Mouse (Mus musculus): ENCODE results near the gene Adamtsl1.

The Adamtsl1 gene

DNA sequence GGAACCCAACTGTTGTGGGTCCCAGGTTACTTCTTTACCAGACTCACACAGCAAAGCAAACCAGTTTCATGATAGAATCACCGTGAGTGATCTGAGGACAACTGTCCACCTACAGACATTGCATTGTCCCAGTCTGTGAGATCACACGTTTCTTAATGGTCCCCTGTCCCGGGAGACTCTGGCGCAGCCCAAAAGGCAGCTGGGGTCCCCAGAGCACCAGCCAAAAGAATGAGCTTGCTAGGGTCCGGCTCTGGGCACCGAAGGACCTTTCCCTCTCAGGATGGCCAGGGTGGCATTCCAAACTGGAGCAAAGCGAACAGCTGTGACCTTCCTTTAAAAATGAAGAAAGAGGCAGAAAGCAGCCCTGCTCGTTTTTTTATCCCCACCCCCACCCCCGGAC is at the start of gene Adamtsl1:
Adamtsl1 (plus strand) TSS at position 381 of the 400 bp plus-strand sequence.
- DNase-seq = peak; percentile 4

DNA sequence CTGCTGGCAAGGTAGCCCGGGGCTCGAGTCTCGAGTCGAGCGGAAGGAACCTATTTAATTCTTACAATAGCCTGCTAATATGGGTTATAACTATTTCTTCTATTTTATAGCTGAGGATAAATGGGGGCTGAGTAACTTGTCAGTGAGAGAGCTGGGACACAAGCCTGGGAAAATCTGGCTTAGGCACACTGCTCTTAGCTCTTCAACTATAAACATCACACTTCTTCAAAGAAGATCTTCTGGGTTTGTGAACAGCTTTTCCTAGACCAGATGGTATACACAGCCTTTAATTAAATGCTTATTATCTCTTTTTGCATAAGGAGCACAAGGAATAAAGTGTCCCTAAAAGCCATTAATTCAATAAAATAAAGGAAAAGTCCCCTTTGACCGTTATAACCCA is 30.4 kb upstream of the Adamtsl1 start:
- DNase-seq = no peak

GRCm38 (mm10) chr4:85486316-85486946 is 27.5 kb upstream of the Adamtsl1 start:
- peak; percentile 52 for DNase-seq

DNA sequence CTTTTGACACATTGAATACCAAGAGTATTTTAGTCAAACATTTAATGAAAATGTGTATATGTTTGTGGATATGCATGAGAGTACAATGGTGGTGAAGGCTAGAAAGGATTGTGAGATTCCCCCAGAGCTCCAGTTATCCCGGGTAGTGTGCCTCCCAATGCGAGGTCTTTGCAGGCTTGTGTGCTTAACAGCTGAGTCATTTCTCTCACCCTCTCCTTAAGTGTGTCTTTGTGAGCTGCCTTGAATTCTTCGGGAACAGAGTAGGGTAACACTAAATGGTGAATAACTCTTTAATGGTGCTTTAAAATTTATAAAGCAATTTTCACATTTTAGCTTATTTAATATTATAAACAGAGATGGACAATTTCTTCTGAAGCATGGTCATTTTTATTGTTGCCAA is 8.3 kb upstream of the Adamtsl1 start:
- no peak for DNase-seq

DNA sequence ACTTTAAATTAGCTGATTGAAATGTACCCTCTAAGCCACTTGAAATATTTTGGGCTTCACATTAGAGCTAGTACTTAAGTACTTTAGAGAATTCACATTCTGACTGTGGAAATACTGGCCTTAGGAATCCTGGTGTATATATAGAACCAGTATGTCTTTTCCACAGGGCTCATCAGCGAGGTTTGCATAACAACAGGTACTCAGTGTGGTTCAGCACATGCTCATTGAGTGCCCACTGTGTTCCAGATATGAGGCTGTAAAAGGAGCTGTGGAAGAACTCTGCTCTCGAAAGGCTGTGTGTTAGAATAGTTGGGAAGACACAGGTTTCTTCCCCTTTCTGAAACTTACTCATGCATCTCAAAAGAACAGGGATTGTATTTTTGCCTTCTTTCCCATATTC is 7.0 kb upstream of the Adamtsl1 start:
- no peak for DNase-seq

GRCm38 (mm10) chr4:85507491-85507890 is 6.5 kb upstream of the Adamtsl1 start:
- DNase-seq = no peak

GRCm38 (mm10) chr4:85513288-85513687 is 684 bp upstream of the Adamtsl1 start:
- DNase-seq = no peak

- DNase-seq = peak; percentile 26
Observed at GRCm38 (mm10) chr4:85514205-85514681, 271 bp downstream of the Adamtsl1 start.

DNA sequence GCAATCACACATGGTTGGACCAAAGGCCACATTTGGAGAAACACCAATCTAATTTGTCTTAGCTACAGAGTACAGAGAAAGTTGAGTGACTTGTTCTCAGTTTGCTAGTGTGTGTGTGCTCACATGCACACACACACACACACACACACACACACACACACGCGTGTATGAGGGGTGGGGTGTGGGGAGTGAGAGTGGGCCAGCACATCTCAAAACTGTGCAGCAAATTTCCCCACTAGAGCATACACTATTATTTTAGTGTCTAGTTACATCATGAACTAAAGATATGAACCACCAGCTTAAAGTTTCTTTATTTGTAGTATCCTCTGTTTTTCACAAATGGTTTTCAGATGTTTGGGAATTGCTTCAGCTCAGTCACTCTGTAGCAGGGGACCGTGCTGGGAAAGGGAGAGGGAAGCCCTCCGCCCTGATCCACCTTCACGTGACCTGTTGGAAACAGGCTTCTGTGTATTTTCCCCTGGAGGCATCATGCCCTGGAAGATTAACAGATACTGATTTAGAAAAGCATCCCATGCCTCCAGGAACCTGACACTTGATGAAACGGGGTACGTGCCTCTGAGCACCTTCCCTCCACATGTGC is 13.1 kb downstream of the Adamtsl1 start:
- no peak for DNase-seq

GRCm38 (mm10) chr4:85529852-85530251 is 15.9 kb downstream of the Adamtsl1 start:
- DNase-seq = no peak

GRCm38 (mm10) chr4:85539677-85540076 is 25.7 kb downstream of the Adamtsl1 start:
- DNase-seq = no peak

DNA sequence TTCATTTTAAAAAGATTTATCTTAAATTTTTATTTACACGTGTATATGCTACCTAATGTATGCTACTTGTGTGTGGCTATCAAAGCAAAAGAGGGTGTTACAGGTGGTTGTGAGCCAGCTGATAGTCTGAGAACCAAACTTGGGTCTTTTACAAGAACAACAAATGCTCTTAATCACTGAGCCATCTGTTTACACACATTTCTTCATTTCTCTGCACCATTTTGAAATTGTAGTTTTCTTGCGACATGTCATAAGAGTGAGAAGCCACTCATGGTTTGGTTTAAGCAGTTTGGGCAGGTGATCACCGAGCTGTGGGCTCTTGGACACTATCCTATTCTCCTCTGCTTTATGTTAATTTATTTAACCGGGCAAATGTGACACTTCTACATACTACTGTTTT is 29.2 kb downstream of the Adamtsl1 start:
- DNase-seq = no peak

DNA sequence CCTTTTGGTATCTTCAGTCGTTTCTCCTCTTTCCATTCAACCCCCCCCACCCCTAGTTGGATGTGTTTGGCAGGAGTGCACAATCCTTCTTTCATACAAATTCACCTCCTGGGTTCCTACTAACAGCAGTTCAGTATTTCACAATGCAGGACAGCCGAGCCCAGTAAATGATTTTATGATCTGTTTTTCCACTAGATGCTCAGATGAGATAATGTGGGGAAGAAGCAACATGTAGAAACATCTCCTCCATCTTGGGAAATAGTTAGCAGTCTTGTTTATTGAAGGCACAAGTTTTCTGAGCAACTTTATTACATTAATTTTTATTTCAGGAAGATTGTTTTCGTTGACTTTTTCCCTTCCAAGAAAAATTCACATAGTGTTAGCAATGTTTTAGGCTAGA is 40.7 kb downstream of the Adamtsl1 start:
- no peak for DNase-seq

DNA sequence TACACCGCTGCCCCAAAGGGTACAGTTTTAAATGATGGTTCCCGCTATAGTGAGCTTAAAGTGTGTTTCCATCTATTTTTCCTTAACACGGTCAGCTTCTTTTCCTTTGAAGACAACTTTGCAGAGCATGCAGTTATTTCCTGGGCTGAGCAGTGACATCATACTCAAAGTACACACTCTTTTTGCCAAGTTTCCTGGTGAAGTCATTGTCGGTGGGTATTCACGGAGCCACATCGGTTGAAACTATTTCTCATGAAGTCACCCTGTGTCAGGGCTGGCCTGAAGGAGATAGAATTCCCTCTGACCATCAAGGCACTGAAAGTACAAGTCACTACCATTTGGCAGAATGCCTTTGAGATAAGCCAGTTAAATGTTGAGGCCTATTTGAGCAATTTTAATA is 45.8 kb downstream of the Adamtsl1 start:
- DNase-seq = no peak

DNA sequence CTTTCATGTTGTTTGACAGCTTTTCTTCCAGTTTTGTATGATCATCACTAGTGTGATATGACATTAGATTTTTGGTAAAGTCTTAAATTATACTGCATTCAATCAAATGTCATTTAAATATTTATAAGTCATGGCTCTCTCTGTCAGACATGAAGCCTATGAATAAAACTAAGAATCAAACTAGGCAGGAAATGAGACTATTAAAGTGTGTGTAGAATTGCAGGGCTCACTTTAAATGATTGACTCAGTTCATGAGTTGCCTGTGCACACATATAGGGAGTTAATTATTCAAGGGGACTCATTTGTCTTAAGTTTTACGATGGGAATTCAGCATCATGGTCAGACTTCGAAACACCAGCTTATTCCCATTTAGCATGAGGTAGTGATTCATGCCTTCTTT is 71.5 kb downstream of the Adamtsl1 start:
- no peak for DNase-seq

DNA sequence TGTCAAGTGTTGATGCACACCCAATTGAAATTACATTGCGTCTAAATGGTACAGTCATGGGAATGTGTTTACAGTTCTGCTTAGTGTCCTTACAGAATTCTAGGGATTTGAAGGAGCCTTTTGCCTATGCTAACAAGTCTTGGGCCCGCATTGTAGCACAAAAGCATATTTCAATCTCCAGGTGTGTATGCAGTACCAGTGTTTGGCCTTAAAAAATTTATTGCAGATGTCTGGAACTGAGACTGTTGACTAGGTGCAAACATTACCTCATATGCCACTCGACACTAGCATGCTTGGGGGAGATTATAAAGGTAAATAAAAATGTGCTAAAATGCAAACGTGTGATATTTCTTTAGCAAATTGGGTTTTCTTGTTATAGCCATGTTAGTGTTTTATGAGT is 75.0 kb downstream of the Adamtsl1 start:
- DNase-seq = no peak

DNA sequence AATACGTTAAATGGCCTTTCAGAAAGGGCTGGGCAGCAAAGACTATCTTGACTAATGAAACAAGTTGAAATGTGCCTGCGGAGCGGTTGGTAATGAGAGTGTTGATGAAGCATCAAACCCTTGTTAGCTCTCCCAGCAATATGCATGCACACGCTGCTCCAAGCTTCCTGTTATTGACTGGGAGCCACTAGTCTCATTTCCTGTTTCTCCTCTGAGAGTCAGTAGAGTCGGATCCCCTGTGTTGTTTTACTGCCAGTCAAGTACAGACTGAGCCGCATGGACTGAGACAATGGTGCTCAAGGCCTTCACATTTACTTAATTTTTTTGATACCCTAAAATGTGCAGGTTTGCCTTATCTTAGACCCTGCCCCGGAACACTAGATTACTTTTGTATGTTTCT is 77.1 kb downstream of the Adamtsl1 start:
- no peak for DNase-seq

DNA sequence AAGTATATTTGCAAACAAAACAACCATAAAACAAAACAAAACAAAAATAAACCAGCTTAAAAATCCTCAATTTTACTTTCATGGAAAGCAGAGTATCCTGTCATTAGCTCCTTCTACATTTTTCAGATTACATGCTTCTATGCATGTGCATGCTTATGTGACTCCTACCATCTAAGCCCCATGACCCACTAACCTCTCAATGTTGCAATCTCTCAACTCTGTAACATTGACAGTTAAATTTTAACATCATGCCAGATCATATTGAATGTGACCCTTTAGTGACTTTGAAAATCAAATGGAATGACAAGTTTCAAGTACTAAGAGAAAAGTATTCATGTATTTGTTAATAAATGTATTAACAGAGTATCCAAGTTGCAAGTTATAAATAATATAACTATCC is 80.2 kb downstream of the Adamtsl1 start:
- DNase-seq = no peak

GRCm38 (mm10) chr4:85613331-85613730 is 99.4 kb downstream of the Adamtsl1 start:
- DNase-seq = no peak

- no peak for DNase-seq
Observed at GRCm38 (mm10) chr4:85618746-85619145, 104.8 kb downstream of the Adamtsl1 start.

DNA sequence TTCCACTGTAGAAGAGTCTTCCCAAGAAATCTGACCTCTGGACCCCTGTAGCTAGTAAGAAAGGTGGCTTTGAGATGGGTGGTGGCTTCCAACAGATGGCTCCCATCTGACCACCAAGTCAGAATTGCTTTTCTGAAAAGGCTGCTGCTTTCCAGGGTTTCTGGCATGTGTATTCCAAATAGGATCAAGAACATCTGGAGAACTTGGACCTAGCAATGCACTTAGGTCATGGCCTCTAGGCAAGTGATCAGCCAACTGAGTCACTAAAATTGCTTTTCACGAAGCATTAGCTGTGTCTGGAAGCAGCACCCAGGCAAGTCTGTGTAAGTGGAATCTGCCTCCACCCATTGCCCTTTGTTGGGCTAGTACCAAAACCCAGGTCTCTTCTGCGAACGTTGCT is 105.3 kb downstream of the Adamtsl1 start:
- no peak for DNase-seq

GRCm38 (mm10) chr4:85629381-85629780 is 115.4 kb downstream of the Adamtsl1 start:
- DNase-seq = no peak

DNA sequence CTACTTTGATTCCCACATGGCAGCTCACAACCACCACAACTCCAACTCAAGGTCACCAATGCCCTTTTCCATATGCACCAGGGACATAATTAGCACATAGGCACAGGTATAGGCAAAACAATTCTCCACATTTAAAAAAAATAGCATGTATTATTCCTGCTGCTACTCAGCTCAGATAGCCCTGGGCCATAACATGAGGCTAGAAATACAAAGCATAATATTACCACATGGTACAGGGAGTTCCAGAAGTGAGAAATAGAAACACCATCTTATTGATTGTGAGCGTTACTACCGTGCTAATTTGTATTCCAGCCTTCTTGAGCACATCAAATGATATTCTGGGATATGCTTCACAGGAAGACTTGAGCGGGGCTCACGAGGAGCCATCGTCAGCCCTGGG is 155.3 kb downstream of the Adamtsl1 start:
- DNase-seq = no peak

DNA sequence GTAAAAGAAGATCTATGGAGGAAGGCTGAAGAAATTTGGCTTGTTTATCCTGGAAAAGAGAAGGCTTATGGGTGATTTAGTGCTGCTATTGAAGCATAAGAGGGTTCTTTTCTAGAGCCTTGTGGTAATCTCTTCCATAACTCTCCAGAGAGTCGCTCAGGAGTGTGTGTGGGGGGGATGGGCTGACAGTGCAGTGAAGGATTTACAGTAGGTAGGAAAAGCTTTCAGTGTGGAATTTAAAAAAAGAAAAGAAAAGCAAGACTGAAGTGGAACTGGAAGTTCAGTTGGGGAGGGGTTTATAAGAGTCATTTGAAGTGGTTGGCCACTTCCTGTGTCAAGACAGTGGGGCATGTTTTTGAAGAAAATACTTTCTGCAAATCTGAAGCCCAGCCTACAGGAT is 155.8 kb downstream of the Adamtsl1 start:
- no peak for DNase-seq

- no peak for DNase-seq
Observed at GRCm38 (mm10) chr4:85672290-85672689, 158.3 kb downstream of the Adamtsl1 start.

Measured in right cerebral cortex, postnatal 25 days (tissue).